Mouse (Mus musculus) activated CD4-positive, CD25-positive, alpha-beta regulatory T cell, adult 9 weeks (primary cell): Measurements from ENCODE around the gene Olfr763. TPM values are rescaled to one million over a fixed set of nuclear protein-coding genes. Genes with fewer than 3 reads are reported as not detected.

Source experiments
- polyA plus RNA-seq: library from polyadenylated mRNA; unstranded; fragments of 100-300 nt; shearing (Covaris generic); gene quantifications from one replicate; pipeline ENCODE4 v1.2.1, GENCODE M21; 2017

Olfr763 gene
- polyA plus RNA-seq: not detected

DNA sequence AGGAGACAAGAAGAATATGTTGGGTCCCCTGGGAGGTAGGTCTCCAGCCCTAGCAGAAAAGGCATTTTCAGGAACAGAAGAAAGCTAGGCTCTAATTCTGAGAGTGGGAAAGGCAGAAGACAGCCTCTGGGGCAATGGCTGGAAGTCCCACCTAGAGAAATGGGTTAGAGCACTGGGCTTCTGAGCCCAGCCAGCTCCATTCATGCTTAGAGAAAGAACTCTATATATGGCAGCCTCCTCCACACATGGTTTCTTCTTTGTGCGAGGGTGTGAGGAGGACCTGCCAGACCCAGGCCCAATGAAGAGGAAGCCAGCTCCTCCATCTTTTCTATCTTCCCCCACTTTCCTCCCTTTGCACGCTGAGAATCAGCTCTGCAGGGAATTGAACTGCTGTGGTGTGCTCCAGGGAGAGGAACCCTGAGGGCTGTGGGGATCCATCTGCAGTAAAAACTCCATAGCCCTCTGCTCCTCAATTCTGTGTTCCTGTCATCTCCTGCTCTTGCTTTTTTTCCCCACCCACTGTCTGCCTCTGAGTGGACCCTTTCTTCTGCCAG, at the start of gene Olfr763:
Gene Olfr763, plus strand, starts transcription at position 504 of the 554 bp plus-strand sequence.

DNA sequence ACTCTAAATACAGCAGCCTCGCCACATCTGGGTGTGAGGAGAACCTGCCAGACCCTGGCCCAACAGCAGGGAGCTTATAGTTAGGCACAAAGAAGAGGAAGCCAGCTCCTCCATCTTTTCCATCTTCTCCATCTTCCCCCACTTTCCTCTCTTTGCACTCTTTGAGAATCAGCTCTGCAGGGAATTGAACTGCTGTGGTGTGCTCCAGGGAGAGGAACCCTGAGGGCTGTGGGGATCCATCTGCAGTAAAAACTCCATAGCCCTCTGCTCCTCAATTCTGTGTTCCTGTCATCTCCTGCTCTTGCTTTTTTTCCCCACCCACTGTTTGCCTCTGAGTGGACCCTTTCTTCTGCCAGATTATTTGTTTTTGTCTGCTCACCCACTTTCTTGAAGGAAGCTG, 21.5 kb upstream of the Olfr763 start, which contains the start of gene Olfr9:
Gene Olfr9, plus strand, starts transcription at position 301 of the 400 bp plus-strand sequence.

DNA sequence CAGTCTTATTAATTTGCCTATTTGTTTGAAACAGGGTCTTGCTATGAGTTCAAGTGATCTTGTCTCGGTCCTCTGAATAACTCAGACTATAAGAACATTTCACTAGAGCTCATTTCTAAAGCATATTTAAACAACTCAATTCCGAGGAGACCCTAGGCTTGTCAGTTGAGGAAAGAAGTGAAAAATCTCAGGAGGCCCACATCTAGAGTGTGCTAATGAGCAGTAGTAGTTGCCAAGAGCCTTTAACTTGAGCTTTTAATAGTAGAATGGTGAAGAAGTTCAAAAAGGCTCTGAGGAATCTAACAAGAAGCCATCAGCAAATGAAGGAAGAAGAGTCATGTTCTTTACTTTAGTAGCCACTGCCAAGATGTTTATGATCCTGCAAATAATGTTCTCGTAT, 29.2 kb downstream of the Olfr763 start, which contains the start of gene Olfr764-ps1:
Gene Olfr764-ps1, minus strand, starts transcription at position 101 of the 400 bp plus-strand sequence.

DNA sequence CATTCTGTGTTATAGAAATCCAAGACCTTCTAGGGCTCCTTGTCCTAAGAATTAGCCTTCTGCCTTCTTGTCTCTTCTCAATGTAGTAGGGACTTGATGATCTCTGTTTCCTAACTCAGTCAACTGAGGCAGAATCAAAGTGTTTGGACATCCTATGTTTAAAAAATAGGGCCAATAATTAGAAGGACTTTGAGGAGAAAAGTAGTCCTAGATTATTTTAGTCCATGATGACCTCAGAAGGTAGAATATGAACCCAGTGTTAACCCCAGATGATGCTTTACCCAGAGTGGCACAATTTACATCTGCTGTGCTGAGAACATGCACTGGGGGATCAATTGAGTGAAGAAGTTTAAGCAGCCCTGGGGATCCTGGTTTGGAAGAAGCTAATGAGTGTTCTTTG, 39.3 kb downstream of the Olfr763 start, which contains the start of gene Olfr765:
Gene Olfr765, minus strand, starts transcription at position 101 of the 400 bp plus-strand sequence.

Other genes with a start within 250 kb of the Olfr763 start
- gene Mmp19, start 219.9 kb upstream of the Olfr763 start, polyA plus RNA-seq: not detected
- 124 TPM for gene Dnajc14, start 206.7 kb upstream of the Olfr763 start, polyA plus RNA-seq
- gene Tmem198b, start 206.4 kb upstream of the Olfr763 start, polyA plus RNA-seq: 5.1 TPM
- 164 TPM for gene Sarnp, start 193.5 kb upstream of the Olfr763 start, polyA plus RNA-seq
- gene Ormdl2, start 189.1 kb upstream of the Olfr763 start, polyA plus RNA-seq: 77.1 TPM
- gene Gdf11, start 119.1 kb upstream of the Olfr763 start, polyA plus RNA-seq: 0.88 TPM
- 0.20 TPM for gene Cd63, start 109.8 kb upstream of the Olfr763 start, polyA plus RNA-seq
- gene Rdh5, start 87.9 kb upstream of the Olfr763 start, polyA plus RNA-seq: 13.5 TPM
- 185 TPM for gene Bloc1s1, start 86.8 kb upstream of the Olfr763 start, polyA plus RNA-seq
- gene Itga7, start 77.0 kb upstream of the Olfr763 start, polyA plus RNA-seq: 10.1 TPM
- gene Mettl7b, start 49.8 kb upstream of the Olfr763 start, polyA plus RNA-seq: not detected
- not detected for gene Olfr9, start 21.4 kb upstream of the Olfr763 start, polyA plus RNA-seq
- not detected for gene Olfr764-ps1, start 29.1 kb downstream of the Olfr763 start, polyA plus RNA-seq
- gene Olfr765, start 39.2 kb downstream of the Olfr763 start, polyA plus RNA-seq: not detected
- not detected for gene Olfr766-ps1, start 58.2 kb downstream of the Olfr763 start, polyA plus RNA-seq
- not detected for gene Olfr767, start 72.1 kb downstream of the Olfr763 start, polyA plus RNA-seq
- gene Olfr768, start 88.6 kb downstream of the Olfr763 start, polyA plus RNA-seq: not detected
- not detected for gene Olfr769, start 107.1 kb downstream of the Olfr763 start, polyA plus RNA-seq
- not detected for gene Olfr770, start 128.2 kb downstream of the Olfr763 start, polyA plus RNA-seq
- not detected for gene Olfr771, start 154.0 kb downstream of the Olfr763 start, polyA plus RNA-seq
- gene Olfr772, start 167.1 kb downstream of the Olfr763 start, polyA plus RNA-seq: not detected
- gene Olfr773, start 176.6 kb downstream of the Olfr763 start, polyA plus RNA-seq: not detected
- not detected for gene Olfr774, start 225.4 kb downstream of the Olfr763 start, polyA plus RNA-seq
- gene Olfr775, start 237.6 kb downstream of the Olfr763 start, polyA plus RNA-seq: not detected
- not detected for gene Olfr776, start 248.3 kb downstream of the Olfr763 start, polyA plus RNA-seq